Mouse (Mus musculus) heart, postnatal 0 days (tissue): Measurements from ENCODE around the gene Slc30a4. TPM values are rescaled to one million over a fixed set of nuclear protein-coding genes. Genes with fewer than 3 reads are reported as not detected.

Source experiments
- ATAC-seq: fragments of 200-750 bp; cut with Nextera tagmentation; 2 replicates; pipeline ENCODE4 v1.8.0; 2017; ENCODE audit warnings: low read depth, moderate number of reproducible peaks, moderate library complexity; ENCODE audit not compliant: insufficient read depth
- DNase-seq: peaks from one replicate; pipeline ENCODE4 v3.0.0-alpha.2; 2016; ENCODE audit warnings: low spot score
- H3K27ac ChIP-seq: fragments of 300-500 bp; sonication (generic); 2 replicates; pipeline ENCODE4 v1.5.1; 2014; ENCODE audit warnings: low read depth, mild to moderate bottlenecking
- H3K27me3 ChIP-seq: fragments of 300-500 bp; sonication (generic); 2 replicates; pipeline ENCODE4 v1.6.1; 2014; ENCODE audit warnings: low read length, mixed read lengths; ENCODE audit not compliant: control insufficient read depth, insufficient read depth
- H3K36me3 ChIP-seq: fragments of 300-500 bp; sonication (generic); replicated peaks from 2 replicates; pipeline ENCODE4 v1.6.1; 2014; ENCODE audit warnings: low read length, mixed read lengths; ENCODE audit not compliant: control insufficient read depth, insufficient read depth
- H3K4me1 ChIP-seq: fragments of 300-500 bp; sonication (generic); 2 replicates; pipeline ENCODE4 v1.6.1; 2014; ENCODE audit warnings: antibody characterized with exemption; ENCODE audit not compliant: control insufficient read depth, insufficient read depth
- H3K4me2 ChIP-seq: fragments of 300-500 bp; sonication (generic); 2 replicates; pipeline ENCODE4 v1.6.1; 2014; ENCODE audit warnings: low read depth, mild to moderate bottlenecking, low read length, moderate library complexity
- H3K4me3 ChIP-seq: fragments of 300-500 bp; sonication (generic); 2 replicates; pipeline ENCODE4 v1.5.1; 2014; ENCODE audit warnings: low read depth, low read length
- H3K9ac ChIP-seq: fragments of 300-500 bp; sonication (generic); replicated peaks from 2 replicates; pipeline ENCODE4 v1.6.1; 2014; ENCODE audit warnings: low read depth, low read length, mixed read lengths
- H3K9me3 ChIP-seq: fragments of 300-500 bp; sonication (generic); replicated peaks from 2 replicates; pipeline ENCODE4 v1.6.1; 2016; ENCODE audit warnings: low read length; ENCODE audit not compliant: control insufficient read depth
- CTCF ChIP-seq: IDR thresholded peaks from 2 replicates; pipeline ENCODE4 v1.5.1; 2016; ENCODE audit warnings: antibody characterized with exemption, control low read depth, low read depth
- EP300 ChIP-seq: IDR thresholded peaks from 2 replicates; pipeline ENCODE4 v1.6.1; 2016; ENCODE audit warnings: antibody characterized with exemption, low read depth
- WGBS: fragments of 180-500 bp; shearing (Covaris S2); extraction: QIAGEN DNeasy Blood & Tissue Kit; methylation state at CpG from one replicate; pipeline ENCODE4 v1.1.7; 2014; 5-methylcytosine and 5-hydroxymethylcytosine counted together
- polyA plus RNA-seq: library from polyadenylated mRNA; unstranded; fragments of >200 nt; fragmentation: Nextera tagmentation; extraction: Ambion mirVana; gene quantifications from 2 replicates; pipeline ENCODE4 v1.2.1, GENCODE M21; 2015
- total RNA-seq: library from RNA; depleted of rRNA; stranded (reverse); fragments of >200 nt; gene quantifications from 2 replicates; pipeline ENCODE4 v1.2.3, GENCODE M21; 2014; ENCODE audit warnings: low replicate concordance

The Slc30a4 gene
- total and polyA plus RNA-seq, 2 experiments from 2014 or later = 3.8 to 20.2 TPM

DNA sequence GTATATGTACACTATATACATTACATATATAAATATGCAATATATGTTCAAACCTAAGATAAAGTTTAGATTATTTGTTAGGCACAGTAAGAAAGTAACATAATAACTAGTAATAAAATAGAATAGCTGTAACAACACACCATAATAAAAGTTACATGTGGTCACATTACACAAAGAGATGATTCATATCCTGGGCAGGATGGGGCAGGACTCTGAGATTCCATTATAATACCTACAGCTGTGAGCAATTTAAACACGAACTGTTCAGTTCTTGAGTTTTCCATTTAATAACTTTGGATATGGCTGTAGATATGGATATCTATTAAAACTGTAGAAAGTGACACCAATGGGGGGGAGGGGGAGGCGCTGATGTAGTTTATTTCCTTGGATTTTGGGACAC is 4.9 kb downstream of the Slc30a4 start:
- Histone ChIP-seq H3K9me3 (no peaks in the 10 kb centered on the region), H3K36me3 (no peaks in the 10 kb centered on the region), H3K9ac (no peak overlapping the region), H3K4me1 (peaks cover 15% of the 10 kb centered on the region), H3K4me2 (no peak overlapping the region), H3K27ac (no peak overlapping the region), H3K27me3 (no peaks in the 10 kb centered on the region), H3K4me3 (no peak overlapping the region)
- no peak for ATAC-seq
- no peak for DNase-seq
- WGBS = 74% methylated on average over 2 of the region's 2 CpGs
- no peak for TF ChIP-seq EP300
- TF ChIP-seq CTCF = no peak

- H3K9ac ChIP-seq = no peak overlapping the region
- H3K27me3 ChIP-seq = no peaks in the 10 kb centered on the region
- ATAC-seq (no peak), DNase-seq (no peak)
- no peak overlapping the region for H3K27ac ChIP-seq
- no peaks in the 10 kb centered on the region for H3K4me1 ChIP-seq
- H3K4me3 ChIP-seq = no peak overlapping the region
- H3K4me2 ChIP-seq = no peak overlapping the region
- peaks cover 6% of the 10 kb centered on the region for H3K9me3 ChIP-seq
- 72% methylated on average over 6 of the region's 6 CpGs for WGBS
- TF ChIP-seq EP300 (no peak), CTCF (no peak)
- peaks cover 21% of the 10 kb centered on the region; the same call in 1 of the 2 replicates for H3K36me3 ChIP-seq
Measured at GRCm38 (mm10) chr2:122686665-122687064, 15.8 kb downstream of the Slc30a4 start.

DNA sequence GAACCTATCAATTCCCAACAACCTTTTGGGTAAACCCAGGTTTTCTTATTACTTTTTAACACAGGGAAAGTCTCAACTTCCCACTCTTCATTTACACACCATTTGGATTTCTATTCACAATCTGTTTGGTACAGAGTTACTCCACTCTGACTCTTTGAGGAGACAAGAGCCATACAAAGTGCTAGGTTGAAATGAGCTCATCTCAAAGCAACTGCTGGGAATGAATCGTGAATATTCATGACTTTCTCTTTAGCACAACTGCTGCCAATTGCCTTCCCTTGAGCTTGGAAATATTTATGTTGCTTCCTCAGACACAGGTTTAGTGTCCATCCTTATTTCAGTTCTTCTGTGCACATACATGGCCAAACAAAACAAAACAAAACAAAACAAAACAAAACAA is 18.8 kb downstream of the Slc30a4 start:
- WGBS = 80% methylated on average over 1 of the region's 1 CpGs
- ATAC-seq = no peak

DNA sequence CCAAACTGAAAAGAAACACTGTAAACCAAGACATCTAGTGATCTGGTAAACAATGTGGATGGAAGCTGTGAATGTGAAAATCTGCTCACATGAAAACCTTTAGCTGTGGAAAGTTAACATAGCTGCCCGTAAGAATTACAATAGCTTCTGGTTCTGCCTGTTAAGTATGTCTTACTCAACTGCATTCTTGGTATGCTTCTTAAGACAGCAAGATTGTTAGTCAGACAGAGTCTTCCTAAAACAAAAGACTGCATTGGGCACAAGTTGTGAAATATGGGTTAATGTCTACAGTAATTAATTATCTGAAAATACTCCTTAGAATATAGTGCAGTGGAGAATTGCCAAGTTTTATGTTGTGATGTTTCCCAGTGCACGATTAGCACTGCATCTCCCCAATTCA is 19.9 kb downstream of the Slc30a4 start:
- Histone ChIP-seq H3K27ac (no peak overlapping the region), H3K27me3 (no peaks in the 10 kb centered on the region), H3K4me2 (no peak overlapping the region), H3K9ac (no peak overlapping the region), H3K36me3 (peaks cover 13% of the 10 kb centered on the region; the same call in 1 of the 2 replicates), H3K4me3 (no peak overlapping the region), H3K4me1 (no peaks in the 10 kb centered on the region), H3K9me3 (peaks cover 13% of the 10 kb centered on the region)
- no peak for DNase-seq
- no peak for ATAC-seq
- TF ChIP-seq CTCF = no peak
- no peak for TF ChIP-seq EP300
- 82% methylated on average over 2 of the region's 2 CpGs for WGBS

More for the DNA sequence above, 18.8 kb downstream of the Slc30a4 start:
- Histone ChIP-seq H3K27me3 (no peaks in the 10 kb centered on the region), H3K9me3 (peaks cover 13% of the 10 kb centered on the region), H3K4me3 (no peak overlapping the region), H3K9ac (no peak overlapping the region), H3K4me1 (no peaks in the 10 kb centered on the region), H3K27ac (no peak overlapping the region), H3K36me3 (peaks cover 21% of the 10 kb centered on the region; the same call in 1 of the 2 replicates), H3K4me2 (no peak overlapping the region)
- no peak for TF ChIP-seq CTCF
- no peak for TF ChIP-seq EP300
- DNase-seq = no peak

DNA sequence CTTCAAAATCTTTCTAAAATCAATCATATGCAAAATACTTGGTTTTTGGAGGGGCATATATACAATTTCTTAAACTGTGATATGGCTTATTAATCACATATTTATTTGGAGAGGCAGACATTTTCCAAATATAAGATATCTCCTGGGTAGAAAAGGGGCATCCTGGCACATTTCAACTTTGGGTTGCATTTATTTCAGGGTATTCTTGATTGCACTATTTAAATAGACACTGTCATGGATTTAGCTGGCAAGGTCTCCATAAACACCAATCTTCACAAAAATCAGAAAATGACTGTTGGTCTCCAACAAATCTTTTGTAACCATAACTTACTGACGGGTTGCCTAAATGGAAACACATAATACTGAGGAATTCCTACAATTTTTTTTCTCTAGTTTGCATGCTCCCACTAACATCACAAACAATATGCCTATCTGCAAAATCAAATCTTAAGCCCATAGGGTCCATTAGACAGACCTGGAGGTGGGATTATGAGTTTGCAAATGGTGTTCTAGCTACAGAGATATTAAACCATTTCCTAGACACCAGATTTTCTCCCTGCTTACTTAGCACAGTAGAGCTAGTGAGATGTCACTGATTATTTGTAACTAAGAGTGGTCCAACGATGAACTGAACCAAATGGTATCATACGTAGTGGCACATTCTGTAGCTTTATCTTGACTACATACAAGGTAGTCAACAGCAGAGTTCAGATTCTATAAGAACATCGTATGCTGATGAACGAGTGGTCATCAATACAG is 20.9 kb downstream of the Slc30a4 start:
- no peaks in the 10 kb centered on the region for H3K27me3 ChIP-seq
- DNase-seq (no peak), ATAC-seq (peak; percentile 39; the same call in 1 of the 2 replicates)
- TF ChIP-seq CTCF (no peak), EP300 (no peak)
- no peak overlapping the region for H3K9ac ChIP-seq
- H3K4me3 ChIP-seq = no peak overlapping the region
- WGBS = 79% methylated on average over 5 of the region's 5 CpGs
- peaks cover 13% of the 10 kb centered on the region for H3K9me3 ChIP-seq
- no peak overlapping the region for H3K4me2 ChIP-seq
- no peak overlapping the region for H3K27ac ChIP-seq
- H3K36me3 ChIP-seq = peaks cover 9% of the 10 kb centered on the region; the same call in 1 of the 2 replicates
- no peaks in the 10 kb centered on the region for H3K4me1 ChIP-seq
